Mouse (Mus musculus): Measurements from ENCODE around the gene Pten. TPM values are rescaled to one million over a fixed set of nuclear protein-coding genes. Genes with fewer than 3 reads are reported as not detected.

The Pten gene
- total and polyA plus RNA-seq, 3 experiments = 24.1 to 41.5 (median 36.8) TPM

- Histone ChIP-seq H3K4me3 (replicated peaks in 1 of 3; ENCODE audit: low read depth in 2 of 3, low read length in 2 of 3, poor library complexity in 1 of 3) (peak overlapping the region in 2 of 3 experiments; percentile 11 to 24), H3K4me2 (ENCODE audit: insufficient read depth, low read depth, poor library complexity, severe bottlenecking) (peak overlapping the region; percentile 68)
These were observed 30.6 kb upstream of the Pten start for GRCm38 (mm10) chr19:32726451-32727325.

GRCm38 (mm10) chr19:32729785-32730184, 27.5 kb upstream of the Pten start:
- Histone ChIP-seq H3K27me3 (replicated peaks) (no peaks in the 10 kb centered on the region), H3K9me3 (replicated peaks; ENCODE audit: low read length) (no peaks in the 10 kb centered on the region), H3K4me2 (ENCODE audit: insufficient read depth, low read depth, poor library complexity, severe bottlenecking) (no peak overlapping the region), H3K79me2 (replicated peaks; ENCODE audit: control insufficient read depth, extremely low read depth, insufficient read depth, poor library complexity, severe bottlenecking) (no peaks in the 10 kb centered on the region), H3K4me1 (ENCODE audit: control insufficient read depth in 1 of 2, insufficient read depth in 2 of 2) (peaks cover 3 to 14% of the 10 kb centered on the region in 2 experiments; a peak in 3 of 4 replicates), H3K27ac (ENCODE audit: insufficient read depth, low read depth) (no peak overlapping the region), H3K4me3 (replicated peaks in 1 of 3; ENCODE audit: low read depth in 2 of 3, low read length in 2 of 3, poor library complexity in 1 of 3) (no peak overlapping the region), H3K9ac (ENCODE audit: insufficient read depth, low read depth) (no peak overlapping the region), H3K36me3 (replicated peaks in 1 of 2; ENCODE audit: control insufficient read depth in 1 of 2, insufficient read depth in 1 of 2, low read length in 1 of 2) (no peaks in the 10 kb centered on the region)
- dilution Hi-C loops (cut with MboI; ENCODE audit: extremely low pct_ligation_motif_present, extremely low pct_unique_long_range_greater_than_20kb, low sequenced_read_pairs) (no loop called here), in situ Hi-C loops (cut with MboI; ENCODE audit: low pct_ligation_motif_present, low pct_unique_long_range_greater_than_20kb, low sequenced_read_pairs) (no loop called here)
- DNase-seq (ENCODE audit: extremely low read depth) = no peak
- TF ChIP-seq UBTF (IDR thresholded peaks at IDR 0.05; ENCODE audit: low read depth, low read length) (no peak), MXI1 (IDR thresholded peaks at IDR 0.05; ENCODE audit: low read depth, low read length) (no peak)

More at GRCm38 (mm10) chr19:32726451-32727325, 30.6 kb upstream of the Pten start:
- H3K4me1 ChIP-seq (ENCODE audit: control insufficient read depth in 1 of 2, insufficient read depth in 2 of 2) = peaks cover 3 to 23% of the 10 kb centered on the region in 2 experiments; a peak in 3 of 4 replicates
- in situ Hi-C loops (cut with MboI; ENCODE audit: low pct_ligation_motif_present, low pct_unique_long_range_greater_than_20kb, low sequenced_read_pairs) = no loop called here
- H3K9me3 ChIP-seq (replicated peaks; ENCODE audit: low read length) = no peaks in the 10 kb centered on the region
- peak overlapping the region; percentile 33; the same call in 1 of the 2 replicates for H3K27ac ChIP-seq (ENCODE audit: insufficient read depth, low read depth)
- H3K9ac ChIP-seq (ENCODE audit: insufficient read depth, low read depth) = peak overlapping the region; percentile 33
- dilution Hi-C loops (cut with MboI; ENCODE audit: extremely low pct_ligation_motif_present, extremely low pct_unique_long_range_greater_than_20kb, low sequenced_read_pairs) = no loop called here
- H3K79me2 ChIP-seq (replicated peaks; ENCODE audit: control insufficient read depth, extremely low read depth, insufficient read depth, poor library complexity, severe bottlenecking) = no peaks in the 10 kb centered on the region
- no peak for DNase-seq (ENCODE audit: extremely low read depth)
- H3K36me3 ChIP-seq (replicated peaks in 1 of 2; ENCODE audit: control insufficient read depth in 1 of 2, insufficient read depth in 1 of 2, low read length in 1 of 2) = no peaks in the 10 kb centered on the region
- TF ChIP-seq EP300 (IDR thresholded peaks at IDR 0.05; ENCODE audit: low read length) (peak; percentile 49; the same call in 1 of the 2 replicates), RAD21 (IDR thresholded peaks at IDR 0.05; ENCODE audit: low read depth, low read length) (no peak), RCOR1 (conservative IDR thresholded peaks at IDR 0.05; ENCODE audit: low read depth, low read length) (0 out of 2 replicates have a peak, but pooled peaks have one; percentile 34), POLR2A (IDR thresholded peaks at IDR 0.05; ENCODE audit: low read depth, low read length) (peak; percentile 31; the same call in 1 of the 2 replicates), NELFE (IDR thresholded peaks at IDR 0.05; ENCODE audit: low read depth, low read length) (no peak), MAZ (IDR thresholded peaks at IDR 0.05; ENCODE audit: low read depth, low read length) (no peak; the same call in none of the 2 replicates), BHLHE40 (IDR thresholded peaks at IDR 0.05; ENCODE audit: low read depth, low read length) (peak; percentile 40; the same call in 1 of the 2 replicates), SMC3 (IDR thresholded peaks at IDR 0.05; ENCODE audit: low read depth, low read length) (no peak), ZMIZ1 (IDR thresholded peaks at IDR 0.05; ENCODE audit: low read depth, low read length) (no peak), PAX5 (IDR thresholded peaks at IDR 0.05; ENCODE audit: low read length) (no peak), E2F4 (IDR thresholded peaks at IDR 0.05; ENCODE audit: insufficient replicate concordance, low read depth, low read length) (no peak), CHD2 (IDR thresholded peaks at IDR 0.05; ENCODE audit: low read length) (peak; percentile 78; the same call in 1 of the 2 replicates), ELF1 (IDR thresholded peaks at IDR 0.05; ENCODE audit: low read depth, low read length) (peak; percentile 16; the same call in 1 of the 2 replicates), TCF12 (IDR thresholded peaks at IDR 0.05; ENCODE audit: low read depth, low read length) (peak; percentile 36; the same call in 1 of the 2 replicates), JUN (IDR thresholded peaks at IDR 0.05; ENCODE audit: insufficient read depth, low read depth, low read length) (0 out of 2 replicates have a peak, but pooled peaks have one; percentile 21), JUND (conservative IDR thresholded peaks at IDR 0.05; ENCODE audit: low read depth, low read length) (0 out of 2 replicates have a peak, but pooled peaks have one; percentile 46), MEF2A (IDR thresholded peaks at IDR 0.05; ENCODE audit: borderline replicate concordance, low read depth, low read length) (no peak), MAX (IDR thresholded peaks at IDR 0.05; ENCODE audit: low read length) (0 out of 2 replicates have a peak, but pooled peaks have one; percentile 20), IRF4 (IDR thresholded peaks at IDR 0.05; ENCODE audit: low read depth, low read length) (peak; percentile 70), MXI1 (IDR thresholded peaks at IDR 0.05; ENCODE audit: low read depth, low read length) (no peak), ZKSCAN1 (IDR thresholded peaks at IDR 0.05; ENCODE audit: borderline replicate concordance, low read depth, low read length) (no peak)
- H3K27me3 ChIP-seq (replicated peaks) = no peaks in the 10 kb centered on the region
